Mouse (Mus musculus) C2C12 (cell line): Measurements from ENCODE around the gene Lasp1.
"Not testable (repeated sequence)": the region's sequence is repeated elsewhere in the genome, so short reads cannot be mapped to it uniquely, and the experiment has no call there.

Source experiments
- CEBPB ChIP-seq: IDR thresholded peaks from one replicate; pipeline ENCODE4 v1.6.1; 2011; ENCODE audit warnings: low read depth, mild to moderate bottlenecking, control low read depth, moderate library complexity
- CTCF ChIP-seq: IDR thresholded peaks from one replicate; pipeline ENCODE4 v1.5.1; 2011; ENCODE audit not compliant: control insufficient read depth, insufficient read depth, insufficient read length
- MAX ChIP-seq: IDR thresholded peaks from one replicate; pipeline ENCODE4 v1.6.1; 2011; ENCODE audit warnings: mild to moderate bottlenecking, control low read depth
- MYOD1 ChIP-seq: IDR thresholded peaks from one replicate; pipeline ENCODE4 v1.6.1; 2011; ENCODE audit warnings: low read depth; ENCODE audit not compliant: control insufficient read depth, insufficient read length
- MYOG ChIP-seq: IDR thresholded peaks from one replicate; pipeline ENCODE4 v1.6.1; 2011; ENCODE audit not compliant: control insufficient read depth, insufficient read length; ENCODE audit errors: extremely low read depth
- USF1 ChIP-seq: IDR thresholded peaks from one replicate; pipeline ENCODE4 v1.6.1; 2011; ENCODE audit warnings: low read depth, mild to moderate bottlenecking, control low read depth, moderate library complexity

DNA sequence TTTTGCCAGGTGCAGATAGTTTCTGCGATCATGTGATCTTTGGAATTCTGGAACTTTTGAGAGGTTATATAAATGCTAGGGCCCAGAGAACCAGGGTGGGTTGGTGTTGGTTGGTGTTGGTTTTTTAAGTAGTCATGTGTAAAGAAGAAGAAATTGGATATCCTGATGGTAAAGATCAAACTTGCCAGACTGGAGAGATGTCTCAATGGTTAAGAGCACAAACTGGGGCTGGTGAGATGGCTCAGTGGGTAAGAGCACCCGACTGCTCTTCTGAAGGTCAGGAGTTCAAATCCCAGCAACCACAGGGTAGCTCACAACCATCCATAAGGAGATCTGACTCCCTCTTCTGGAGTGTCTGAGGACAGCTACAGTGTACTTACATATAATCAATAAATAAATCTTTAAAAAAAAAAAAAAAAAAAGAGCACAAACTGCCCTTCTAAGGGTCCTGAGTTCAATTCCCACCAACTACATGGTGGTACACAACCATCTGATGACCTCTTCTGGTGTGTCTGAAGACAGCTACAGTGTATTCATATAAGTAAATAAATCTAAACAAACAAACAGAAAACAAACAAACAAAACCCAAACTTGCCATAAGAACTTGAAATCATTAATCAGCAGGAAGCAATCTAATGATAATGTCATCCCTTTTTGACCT, 7.9 kb upstream of the Lasp1 start:
- not testable (repeated sequence) for TF ChIP-seq CTCF, MAX, MYOD1, CEBPB, MYOG, USF1
